Mouse (Mus musculus) kidney, adult 2 months (tissue): Measurements from ENCODE around the gene Olfr155.

Experiments used
- CTCF ChIP-seq: fragments of 200-500 bp; conservative IDR thresholded peaks from 2 replicates; pipeline ENCODE4 v1.5.1; 2011; ENCODE audit warnings: low read depth, mild to moderate bottlenecking, control low read depth, low read length, moderate library complexity, mixed read lengths; ENCODE audit not compliant: insufficient read depth, insufficient read length
- POLR2A ChIP-seq: fragments of 200-500 bp; IDR thresholded peaks from one replicate; pipeline ENCODE4 v1.6.1; 2011; ENCODE audit warnings: low read depth, low read length, control low read depth

GRCm38 (mm10) chr4:43840101-43840500 lies 11.3 kb upstream of the Olfr155 start, which contains the start of gene Olfr157:
- TF ChIP-seq CTCF (no peak), POLR2A (no peak)
